Mouse (Mus musculus): ENCODE measurements around the gene Ccl19. TPM values are rescaled to one million over a fixed set of nuclear protein-coding genes. Genes with fewer than 3 reads are reported as not detected.
"Not testable (repeated sequence)": the region's sequence is repeated elsewhere in the genome, so short reads cannot be mapped to it uniquely, and the experiment has no call there.

The Ccl19 gene
- polyA plus RNA-seq (2014; fragmentation: Nextera tagmentation; extraction: Ambion mirVana), result not detected in 2 replicates

DNA sequence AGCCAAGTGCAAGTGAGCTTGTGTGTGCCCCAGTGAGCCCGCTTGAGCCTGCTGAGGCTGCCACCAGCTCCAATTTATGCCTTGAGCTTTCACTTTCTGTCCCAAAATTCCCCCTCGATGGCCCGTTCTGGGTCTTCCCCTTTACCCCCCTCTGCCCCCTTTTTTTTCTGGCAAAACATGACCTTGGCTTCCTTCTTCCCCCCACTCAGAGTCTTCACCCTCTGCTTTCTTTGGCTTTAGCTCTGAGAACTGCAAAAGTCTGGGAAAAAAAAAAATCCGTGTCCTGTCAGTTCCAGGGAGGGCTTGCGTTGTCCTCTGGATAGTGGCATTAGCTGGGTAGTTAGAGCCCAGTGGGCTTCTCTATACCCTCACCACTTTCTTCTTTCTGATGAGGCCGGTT lies at the start of gene Ccl19:
TSS of gene Ccl19 (minus strand) at position 101 of the 400 bp plus-strand sequence.
- not testable (repeated sequence) for ATAC-seq (ENCODE audit: low FRiP score, low TSS enrichment); H3K36me3 ChIP-seq (ENCODE audit: control insufficient read depth, insufficient read depth, low read length); H3K27ac ChIP-seq (ENCODE audit: low read depth, low read length); H3K4me1 ChIP-seq (ENCODE audit: control insufficient read depth, insufficient read depth, low read length); H3K9me3 ChIP-seq (ENCODE audit: control insufficient read depth, low read length); H3K27me3 ChIP-seq (ENCODE audit: control insufficient read depth, insufficient read depth, low read length); H3K4me3 ChIP-seq (ENCODE audit: low read length); H3K9ac ChIP-seq (ENCODE audit: low read depth, low read length); H3K4me2 ChIP-seq (replicated peaks; ENCODE audit: low read depth, low read length)
- WGBS, result no CpG with 5 or more reads among the region's 6 CpGs

DNA sequence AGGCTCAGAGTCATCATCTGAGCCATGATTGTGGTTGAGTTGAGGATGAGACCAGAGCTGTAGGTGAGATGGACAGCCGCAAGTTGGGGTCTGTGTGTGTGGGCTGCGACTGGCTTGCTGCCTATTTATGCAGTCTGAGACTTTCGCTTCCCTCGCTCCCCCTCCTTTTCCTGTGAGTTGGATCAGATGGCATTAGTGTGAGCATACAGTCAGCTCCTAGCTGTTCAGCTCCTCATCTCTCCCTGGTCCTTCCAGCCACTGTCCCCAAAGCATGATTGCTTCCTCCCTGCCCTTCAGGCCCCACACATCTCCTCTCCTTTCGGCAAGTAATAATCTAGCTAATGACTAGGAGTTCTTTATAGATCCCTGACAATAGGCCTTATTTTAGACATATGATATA lies 17.5 kb upstream of the Ccl19 start, which contains the start of gene Ccl21a:
TSS of gene Ccl21a (minus strand) at position 101 of the 400 bp plus-strand sequence.
- not testable (repeated sequence) for H3K4me2 ChIP-seq (replicated peaks; ENCODE audit: low read depth, low read length); H3K27ac ChIP-seq (ENCODE audit: low read depth, low read length); H3K4me3 ChIP-seq (ENCODE audit: low read length); H3K27me3 ChIP-seq (ENCODE audit: control insufficient read depth, insufficient read depth, low read length); H3K9ac ChIP-seq (ENCODE audit: low read depth, low read length); ATAC-seq (ENCODE audit: low FRiP score, low TSS enrichment); H3K36me3 ChIP-seq (ENCODE audit: control insufficient read depth, insufficient read depth, low read length); H3K9me3 ChIP-seq (ENCODE audit: control insufficient read depth, low read length); H3K4me1 ChIP-seq (ENCODE audit: control insufficient read depth, insufficient read depth, low read length)
- WGBS, result no CpG with 5 or more reads among the region's 5 CpGs

DNA sequence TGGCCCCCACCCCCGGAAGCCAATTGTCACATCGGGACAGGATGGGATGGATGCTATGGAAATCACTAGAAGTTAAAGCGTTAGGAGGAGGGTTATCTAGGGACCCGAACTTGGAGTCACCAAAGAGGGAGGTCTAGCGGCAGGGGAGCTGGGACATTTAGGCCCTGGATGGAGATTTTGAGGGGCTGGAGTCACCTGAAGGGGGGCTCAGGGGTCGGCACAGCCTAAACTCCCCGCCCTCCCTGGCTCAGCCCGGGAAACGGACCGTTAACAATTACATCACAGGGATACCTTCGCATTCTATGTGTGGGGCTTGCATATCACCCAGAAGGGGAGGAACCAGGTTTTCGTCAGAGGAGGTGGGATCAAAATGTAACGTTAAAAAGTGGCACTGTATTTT lies 21.1 kb downstream of the Ccl19 start, which contains the start of gene 4930578G10Rik:
TSS of gene 4930578G10Rik (plus strand) at position 301 of the 400 bp plus-strand sequence.
- H3K9me3 ChIP-seq (ENCODE audit: control insufficient read depth, low read length); H3K27me3 ChIP-seq (ENCODE audit: control insufficient read depth, insufficient read depth, low read length); H3K4me1 ChIP-seq (ENCODE audit: control insufficient read depth, insufficient read depth, low read length); H3K36me3 ChIP-seq (ENCODE audit: control insufficient read depth, insufficient read depth, low read length); H3K9ac ChIP-seq (ENCODE audit: low read depth, low read length); ATAC-seq (ENCODE audit: low FRiP score, low TSS enrichment); H3K4me3 ChIP-seq (ENCODE audit: low read length); H3K27ac ChIP-seq (ENCODE audit: low read depth, low read length); H3K4me2 ChIP-seq (replicated peaks; ENCODE audit: low read depth, low read length): not testable (repeated sequence)
- WGBS, result no CpG with 5 or more reads among the region's 13 CpGs

Other genes with a start within 250 kb of the Ccl19 start
- gene Fam205a2, start 228.4 kb downstream of the Ccl19 start, polyA plus RNA-seq (2014; fragmentation: Nextera tagmentation; extraction: Ambion mirVana), result 0.19 TPM in 1 of 2 replicates, not detected in the other
- 2.3 TPM in 1 of 2 replicates, not detected in the other for gene Gm10591, start 144.4 kb downstream of the Ccl19 start, polyA plus RNA-seq (2014; fragmentation: Nextera tagmentation; extraction: Ambion mirVana)
- gene Gm2564, start 126.9 kb downstream of the Ccl19 start, polyA plus RNA-seq (2014; fragmentation: Nextera tagmentation; extraction: Ambion mirVana), result not detected in 2 replicates
- not detected in 2 replicates for gene Ccl27b, start 101.3 kb downstream of the Ccl19 start, polyA plus RNA-seq (2014; fragmentation: Nextera tagmentation; extraction: Ambion mirVana)
- not detected in 2 replicates for gene Il11ra2, start 94.7 kb downstream of the Ccl19 start, polyA plus RNA-seq (2014; fragmentation: Nextera tagmentation; extraction: Ambion mirVana)
- gene 4930578G10Rik, start 21.0 kb downstream of the Ccl19 start, polyA plus RNA-seq (2014; fragmentation: Nextera tagmentation; extraction: Ambion mirVana), result not detected in 2 replicates
- 47.2 and 48.1 TPM in 2 replicates for gene Ccl21a, start 17.4 kb upstream of the Ccl19 start, polyA plus RNA-seq (2014; fragmentation: Nextera tagmentation; extraction: Ambion mirVana)
- gene Fam205a1, start 97.3 kb upstream of the Ccl19 start, polyA plus RNA-seq (2014; fragmentation: Nextera tagmentation; extraction: Ambion mirVana), result not detected in 2 replicates
- 0.14 and 0.16 TPM in 2 replicates for gene Gm12394, start 100.2 kb upstream of the Ccl19 start, polyA plus RNA-seq (2014; fragmentation: Nextera tagmentation; extraction: Ambion mirVana)
- 0.35 TPM in 1 of 2 replicates, not detected in the other for gene Fam205c, start 117.7 kb upstream of the Ccl19 start, polyA plus RNA-seq (2014; fragmentation: Nextera tagmentation; extraction: Ambion mirVana)
- 0.41 and 1.1 TPM in 2 replicates for gene Phf24, start 160.1 kb upstream of the Ccl19 start, polyA plus RNA-seq (2014; fragmentation: Nextera tagmentation; extraction: Ambion mirVana)
- gene Dnajb5, start 193.2 kb upstream of the Ccl19 start, polyA plus RNA-seq (2014; fragmentation: Nextera tagmentation; extraction: Ambion mirVana), result 5.1 and 6.8 TPM in 2 replicates
- gene 1700022I11Rik, start 213.0 kb upstream of the Ccl19 start, polyA plus RNA-seq (2014; fragmentation: Nextera tagmentation; extraction: Ambion mirVana), result 0.34 and 0.37 TPM in 2 replicates
- gene Vcp, start 243.9 kb upstream of the Ccl19 start, polyA plus RNA-seq (2014; fragmentation: Nextera tagmentation; extraction: Ambion mirVana), result 351 and 554 TPM in 2 replicates

Data from kidney, embryonic 14.5 days (tissue).